Mouse (Mus musculus): ENCODE measurements around the gene Zpbp2.

DNA sequence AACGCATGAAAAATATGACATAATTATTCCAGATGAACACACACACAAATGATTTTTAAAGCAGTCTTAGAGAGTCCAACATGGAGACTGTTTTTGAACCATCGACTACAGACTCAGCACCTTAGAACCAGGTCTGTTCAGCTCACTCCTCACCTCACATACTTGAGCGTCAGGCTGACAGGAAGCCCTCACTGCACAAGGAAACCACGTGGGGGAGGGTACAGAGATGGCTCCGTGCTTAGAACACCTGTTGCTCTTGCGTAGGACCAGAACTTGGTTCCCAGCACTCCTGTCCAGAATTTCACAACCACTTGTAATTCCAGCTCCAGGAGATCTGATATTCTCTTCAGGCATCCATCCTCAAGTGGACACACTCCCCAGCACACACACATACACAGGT, 44.1 kb downstream of the Zpbp2 start:
- TF ChIP-seq POLR2A (IDR thresholded peaks at IDR 0.05; ENCODE audit: control insufficient read depth, low read depth, low read length) = no peak
- TF ChIP-seq CTCF (IDR thresholded peaks at IDR 0.05; ENCODE audit: control insufficient read depth, insufficient read depth, insufficient replicate concordance, low read depth, low read length) = no peak

Data from testis, adult 2 months (tissue).